Mouse (Mus musculus) neural tube, embryonic 12.5 days (tissue): ENCODE results near the gene Samd4b. TPM values are rescaled to one million over a fixed set of nuclear protein-coding genes. Genes with fewer than 3 reads are reported as not detected.

Source experiments
- ATAC-seq: fragments of 200-750 bp; cut with Nextera tagmentation; 2 replicates; pipeline ENCODE4 v1.8.0; 2017; ENCODE audit warnings: low read depth, mild to moderate bottlenecking, moderate TSS enrichment, moderate library complexity; ENCODE audit not compliant: low FRiP score
- H3K27ac ChIP-seq: fragments of 300-500 bp; sonication (generic); 2 replicates; pipeline ENCODE4 v1.5.1; 2016
- H3K27me3 ChIP-seq: fragments of 300-500 bp; sonication (generic); replicated peaks from 2 replicates; pipeline ENCODE4 v1.6.1; 2016; ENCODE audit warnings: mild to moderate bottlenecking
- H3K36me3 ChIP-seq: fragments of 300-500 bp; sonication (generic); 2 replicates; pipeline ENCODE4 v1.6.1; 2016; ENCODE audit warnings: mild to moderate bottlenecking
- H3K4me1 ChIP-seq: fragments of 300-500 bp; sonication (generic); 2 replicates; pipeline ENCODE4 v1.6.1; 2016
- H3K4me2 ChIP-seq: fragments of 300-500 bp; sonication (generic); replicated peaks from 2 replicates; pipeline ENCODE4 v1.6.1; 2016; ENCODE audit warnings: mild to moderate bottlenecking
- H3K4me3 ChIP-seq: fragments of 300-500 bp; sonication (generic); 2 replicates; pipeline ENCODE4 v1.5.1; 2016
- H3K9ac ChIP-seq: fragments of 300-500 bp; sonication (generic); 2 replicates; pipeline ENCODE4 v1.6.1; 2016; ENCODE audit warnings: mild to moderate bottlenecking
- H3K9me3 ChIP-seq: fragments of 300-500 bp; sonication (generic); 2 replicates; pipeline ENCODE4 v1.6.1; 2016; ENCODE audit warnings: mild to moderate bottlenecking
- WGBS: fragments of 180-500 bp; shearing (Covaris S2); methylation state at CpG from one replicate; pipeline ENCODE4 v1.1.7; 2016; 5-methylcytosine and 5-hydroxymethylcytosine counted together
- polyA plus RNA-seq: library from polyadenylated mRNA; unstranded; fragments of >200 nt; fragmentation: Nextera tagmentation; extraction: Ambion mirVana; gene quantifications from 2 replicates; pipeline ENCODE4 v1.2.1, GENCODE M21; 2016

The Samd4b gene
- polyA plus RNA-seq, 1 experiment from 2014 or later = 35.0 TPM

DNA sequence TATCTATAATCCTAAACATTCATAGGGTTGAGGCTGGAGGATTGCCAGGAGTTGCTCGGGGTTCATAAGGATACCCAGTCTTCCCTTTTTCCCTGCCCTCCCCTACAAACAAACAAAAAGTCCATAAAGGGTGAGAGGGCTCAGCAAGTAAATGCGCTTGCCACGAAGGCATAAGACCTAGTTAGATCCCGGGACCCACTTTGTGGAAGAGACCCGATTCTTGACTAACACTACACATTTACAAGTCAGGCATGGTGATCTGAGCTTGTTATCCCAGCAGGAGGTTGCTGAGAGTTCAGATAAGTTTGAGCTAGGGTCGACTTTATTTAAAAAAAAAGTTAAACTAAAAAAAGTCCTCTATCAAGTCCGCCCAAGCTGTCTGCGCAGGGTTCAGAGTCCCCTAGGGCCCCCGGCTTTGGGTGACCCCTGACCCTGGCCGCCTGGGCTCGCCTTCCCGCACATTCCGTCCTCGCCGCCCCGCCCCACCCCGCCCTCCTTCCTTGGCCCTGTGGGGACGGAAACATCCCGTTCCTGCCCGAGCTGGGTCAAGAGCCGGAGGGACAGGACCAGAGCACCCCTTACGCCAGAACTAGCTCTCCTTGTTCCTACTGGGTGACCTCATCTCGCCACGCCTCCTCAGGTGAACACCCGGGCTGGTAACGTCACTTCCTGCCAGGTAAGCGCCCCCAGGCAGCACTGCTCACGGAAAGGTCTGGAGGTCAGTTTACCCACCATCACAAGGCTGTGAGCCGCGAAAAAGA, 221.8 kb downstream of the Samd4b start:
- Histone ChIP-seq H3K9ac (peak overlapping the region; percentile 56), H3K27me3 (peaks cover 7% of the 10 kb centered on the region; the same call in 1 of the 2 replicates), H3K27ac (peak overlapping the region; percentile 86), H3K4me3 (peak overlapping the region; percentile 36), H3K4me2 (peak overlapping the region; percentile 66), H3K4me1 (peaks cover 50% of the 10 kb centered on the region), H3K9me3 (no peaks in the 10 kb centered on the region), H3K36me3 (no peaks in the 10 kb centered on the region)
- no peak for ATAC-seq
- 5% methylated on average over 28 of the region's 30 CpGs for WGBS

DNA sequence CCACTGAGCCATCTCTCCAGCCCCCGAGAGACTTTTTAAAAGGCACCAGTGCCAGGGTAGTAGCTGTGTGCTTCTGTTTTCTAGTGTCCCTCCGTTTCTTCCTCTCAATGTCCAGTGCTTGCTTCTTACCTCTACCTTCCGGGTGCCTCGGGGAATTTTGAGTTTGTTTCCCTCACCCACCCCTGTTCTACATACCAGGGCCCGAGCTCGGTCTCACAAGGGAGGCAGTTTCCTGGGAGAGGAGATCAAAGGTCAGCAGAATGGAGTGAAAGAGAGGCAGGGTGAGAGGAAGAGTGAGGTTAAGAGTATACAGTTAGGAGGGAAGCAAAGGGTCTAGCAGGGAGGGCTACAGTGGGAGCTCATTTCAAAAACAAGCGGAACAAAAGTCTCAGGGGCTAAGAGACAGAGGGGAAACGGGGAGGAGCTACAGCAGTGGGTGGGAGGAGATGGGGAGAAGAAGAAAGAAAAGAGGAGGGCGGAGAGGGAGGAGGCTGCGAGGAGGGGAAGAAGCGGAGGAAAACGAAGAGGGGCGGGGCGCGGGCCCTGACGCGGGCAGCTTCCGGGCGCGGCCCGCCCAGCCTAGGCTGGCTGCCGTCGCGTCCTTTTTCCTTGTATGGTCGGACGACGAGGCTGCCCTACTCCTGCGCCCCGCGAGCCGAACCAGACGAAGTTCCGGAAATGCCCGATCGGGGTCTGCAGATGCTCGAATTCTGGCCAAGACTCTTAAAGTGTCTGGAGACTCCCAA, 222.6 kb downstream of the Samd4b start:
- Histone ChIP-seq H3K4me3 (peak overlapping the region; percentile 36), H3K27ac (peak overlapping the region; percentile 86), H3K9me3 (no peaks in the 10 kb centered on the region), H3K4me1 (peaks cover 53% of the 10 kb centered on the region), H3K36me3 (no peaks in the 10 kb centered on the region), H3K27me3 (peaks cover 7% of the 10 kb centered on the region; the same call in 1 of the 2 replicates), H3K4me2 (peak overlapping the region; percentile 66), H3K9ac (peak overlapping the region; percentile 56)
- WGBS = 2% methylated on average over 35 of the region's 36 CpGs
- peak; percentile 42 for ATAC-seq

DNA sequence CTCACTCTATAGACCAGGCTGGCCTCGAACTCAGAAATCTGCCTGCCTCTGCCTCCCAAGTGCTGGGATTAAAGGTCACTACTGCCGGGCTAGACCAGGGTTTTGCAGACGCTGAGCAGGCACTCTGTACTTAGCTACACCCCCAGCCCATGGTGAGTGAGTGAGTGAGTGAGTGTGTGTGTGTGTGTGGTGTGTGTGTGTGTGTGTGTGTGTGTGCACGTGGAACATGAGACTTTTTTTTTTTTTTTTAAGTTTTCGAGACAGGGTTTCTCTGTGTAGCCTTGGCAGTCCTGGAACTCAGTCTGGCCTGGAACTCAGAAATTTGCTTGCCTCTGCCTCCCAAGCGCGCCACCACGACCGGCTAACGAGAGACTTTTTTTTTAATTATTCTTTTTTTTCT, 223.3 kb downstream of the Samd4b start:
- ATAC-seq = no peak
- Histone ChIP-seq H3K4me1 (peaks cover 59% of the 10 kb centered on the region), H3K4me2 (peak overlapping the region; percentile 66), H3K9ac (no peak overlapping the region), H3K36me3 (peaks cover 3% of the 10 kb centered on the region; the same call in 1 of the 2 replicates), H3K4me3 (no peak overlapping the region), H3K27ac (no peak overlapping the region), H3K9me3 (no peaks in the 10 kb centered on the region), H3K27me3 (peaks cover 7% of the 10 kb centered on the region; the same call in 1 of the 2 replicates)
- 84% methylated on average over 10 of the region's 10 CpGs for WGBS

DNA sequence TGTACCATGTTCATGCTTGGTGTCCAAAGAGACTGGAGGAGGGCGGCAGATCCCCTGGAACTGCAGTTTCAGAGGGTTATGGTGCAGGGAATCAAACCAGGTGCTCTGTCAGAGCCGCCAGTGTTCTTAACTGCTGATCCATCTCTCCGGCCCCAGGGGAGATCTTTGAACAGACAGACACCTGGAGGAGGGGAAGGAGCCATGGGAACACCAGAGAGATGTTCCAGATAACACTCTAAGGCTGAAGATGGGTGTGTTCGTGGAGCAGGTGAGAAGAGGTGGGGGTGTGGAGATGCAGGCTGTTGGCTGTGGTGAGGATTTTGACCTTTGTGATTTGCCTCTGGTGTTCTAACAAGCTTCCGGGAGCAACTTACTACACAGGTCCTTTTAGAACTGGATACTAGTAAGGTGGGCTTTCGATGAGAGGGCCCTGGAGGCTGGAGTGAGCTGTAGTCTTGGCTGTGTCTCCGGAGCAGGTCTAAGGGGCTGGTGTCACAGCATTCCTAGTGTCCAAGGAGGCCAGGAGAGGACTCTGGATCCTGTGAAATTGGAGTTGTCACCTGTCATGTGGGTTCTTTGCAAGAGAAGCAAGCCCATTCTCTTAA, 224.0 kb downstream of the Samd4b start:
- no peak for ATAC-seq
- Histone ChIP-seq H3K27me3 (peaks cover 7% of the 10 kb centered on the region; the same call in 1 of the 2 replicates), H3K9me3 (no peaks in the 10 kb centered on the region), H3K27ac (no peak overlapping the region), H3K36me3 (peaks cover 10% of the 10 kb centered on the region), H3K4me1 (peaks cover 61% of the 10 kb centered on the region), H3K4me3 (no peak overlapping the region), H3K9ac (no peak overlapping the region), H3K4me2 (no peak overlapping the region)
- 86% methylated on average over 7 of the region's 7 CpGs for WGBS

GRCm38 (mm10) chr7:28373131-28373581, 224.8 kb downstream of the Samd4b start:
- H3K27ac ChIP-seq = no peak overlapping the region
- peaks cover 58% of the 10 kb centered on the region for H3K4me1 ChIP-seq

DNA sequence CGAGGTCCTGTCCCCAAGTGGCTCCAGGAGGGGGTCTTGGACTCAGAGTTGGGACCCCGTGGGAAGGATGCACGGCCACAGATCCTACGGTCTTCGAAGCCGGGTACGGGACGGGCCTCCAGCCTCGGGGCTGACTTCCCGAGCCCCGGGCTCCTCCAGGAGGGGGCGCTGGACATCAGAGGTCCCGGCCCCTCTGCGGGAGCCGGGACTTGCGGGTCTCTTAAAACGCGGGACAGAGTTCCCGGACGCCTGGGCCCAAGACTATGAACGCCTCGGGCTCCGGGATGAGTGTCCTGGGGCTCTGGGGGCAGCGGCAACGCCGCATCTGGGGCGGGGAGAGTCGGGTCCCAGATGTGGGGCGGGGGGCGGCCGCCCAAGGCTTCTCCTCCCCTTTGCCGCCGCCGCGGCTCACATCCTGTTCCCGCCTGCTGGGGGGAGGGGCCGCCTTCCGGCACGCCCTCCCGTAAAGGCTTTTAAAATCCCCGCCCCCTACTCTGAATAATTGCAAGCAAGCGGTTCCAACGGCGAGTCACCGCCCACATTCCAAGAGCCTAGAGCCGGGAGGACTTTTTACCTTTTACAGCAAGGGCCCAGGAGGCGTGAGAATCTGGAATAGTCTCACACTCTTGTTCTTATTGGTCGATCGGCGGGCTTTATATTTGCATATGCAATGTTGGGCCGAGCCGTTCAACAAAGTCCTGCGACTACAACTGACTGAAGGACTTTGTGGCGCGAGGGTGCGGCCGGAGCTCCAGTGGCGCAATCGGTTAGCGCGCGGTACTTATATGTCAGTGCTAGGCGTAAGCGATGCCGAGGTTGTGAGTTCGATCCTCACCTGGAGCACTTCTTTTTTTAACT, 225.5 kb downstream of the Samd4b start, which contains the start of gene Plekhg2:
TSS of gene Plekhg2 (minus strand) at position 349 of the 858 bp plus-strand sequence.
- peak within 1 kb of the TSS; percentile 73 for H3K27ac ChIP-seq
- peaks cover 25% of the 10 kb centered on the region for H3K36me3 ChIP-seq
- ATAC-seq = peak; percentile 74
- peak within 1 kb of the TSS; percentile 90 for H3K4me2 ChIP-seq
- under 1% methylated on average over 65 of the region's 66 CpGs for WGBS
- H3K9me3 ChIP-seq = no peaks in the 10 kb centered on the region
- H3K27me3 ChIP-seq = peaks cover 2% of the 10 kb centered on the region; the same call in 1 of the 2 replicates
- peaks cover 51% of the 10 kb centered on the region for H3K4me1 ChIP-seq
- H3K9ac ChIP-seq = peak within 1 kb of the TSS; percentile 84
- peak within 1 kb of the TSS; percentile 69 for H3K4me3 ChIP-seq

More at GRCm38 (mm10) chr7:28373131-28373581, 224.8 kb downstream of the Samd4b start:
- Histone ChIP-seq H3K4me3 (peak overlapping the region; percentile 69), H3K4me2 (peak overlapping the region; percentile 90), H3K27me3 (peaks cover 7% of the 10 kb centered on the region; the same call in 1 of the 2 replicates), H3K9ac (no peak overlapping the region), H3K9me3 (no peaks in the 10 kb centered on the region), H3K36me3 (peaks cover 18% of the 10 kb centered on the region)
- under 1% methylated on average over 9 of the region's 9 CpGs for WGBS
- ATAC-seq = 0 out of 2 replicates have a peak, but pooled peaks have one; percentile 0

- Histone ChIP-seq H3K36me3 (peaks cover 34% of the 10 kb centered on the region), H3K4me1 (peaks cover 48% of the 10 kb centered on the region), H3K4me3 (peak overlapping the region; percentile 69), H3K9me3 (no peaks in the 10 kb centered on the region), H3K9ac (peak overlapping the region; percentile 84), H3K27ac (peak overlapping the region; percentile 73), H3K4me2 (peak overlapping the region; percentile 90), H3K27me3 (no peaks in the 10 kb centered on the region)
- WGBS = under 1% methylated on average over 43 of the region's 43 CpGs
- 0 out of 2 replicates have a peak, but pooled peaks have one; percentile 8 for ATAC-seq
Measured at GRCm38 (mm10) chr7:28371514-28371989, 226.4 kb downstream of the Samd4b start.

GRCm38 (mm10) chr7:28370977-28371513, 226.9 kb downstream of the Samd4b start:
- H3K9ac ChIP-seq = peak overlapping the region; percentile 84
- ATAC-seq = no peak
- no peaks in the 10 kb centered on the region for H3K27me3 ChIP-seq
- peaks cover 43% of the 10 kb centered on the region for H3K4me1 ChIP-seq
- H3K9me3 ChIP-seq = no peaks in the 10 kb centered on the region
- H3K27ac ChIP-seq = peak overlapping the region; percentile 73; the same call in 1 of the 2 replicates
- 11% methylated on average over 11 of the region's 11 CpGs for WGBS
- peaks cover 39% of the 10 kb centered on the region for H3K36me3 ChIP-seq
- H3K4me3 ChIP-seq = peak overlapping the region; percentile 69
- H3K4me2 ChIP-seq = peak overlapping the region; percentile 90

GRCm38 (mm10) chr7:28370051-28370450, 227.9 kb downstream of the Samd4b start:
- peaks cover 47% of the 10 kb centered on the region for H3K36me3 ChIP-seq
- H3K9me3 ChIP-seq = no peaks in the 10 kb centered on the region
- H3K27ac ChIP-seq = no peak overlapping the region
- H3K4me1 ChIP-seq = peaks cover 34% of the 10 kb centered on the region
- ATAC-seq = no peak
- WGBS = 95% methylated on average over 14 of the region's 14 CpGs
- no peaks in the 10 kb centered on the region for H3K27me3 ChIP-seq
- peak overlapping the region; percentile 84; the same call in 1 of the 2 replicates for H3K9ac ChIP-seq
- H3K4me3 ChIP-seq = peak overlapping the region; percentile 69
- peak overlapping the region; percentile 90 for H3K4me2 ChIP-seq

- Histone ChIP-seq H3K4me3 (no peak overlapping the region), H3K9ac (peak overlapping the region; percentile 17; the same call in 1 of the 2 replicates), H3K27me3 (no peaks in the 10 kb centered on the region), H3K27ac (no peak overlapping the region), H3K4me2 (no peak overlapping the region), H3K36me3 (peaks cover 64% of the 10 kb centered on the region), H3K9me3 (no peaks in the 10 kb centered on the region), H3K4me1 (peaks cover 28% of the 10 kb centered on the region)
- WGBS = 93% methylated on average over 16 of the region's 16 CpGs
- ATAC-seq = no peak
Measured at GRCm38 (mm10) chr7:28368276-28368920, 229.5 kb downstream of the Samd4b start.
